Mouse (Mus musculus) kidney, postnatal 0 days (tissue): ENCODE results near the gene Gm8334. TPM values are rescaled to one million over a fixed set of nuclear protein-coding genes. Genes with fewer than 3 reads are reported as not detected.
"Not testable (repeated sequence)": the region's sequence is repeated elsewhere in the genome, so short reads cannot be mapped to it uniquely, and the experiment has no call there.

Source experiments
- ATAC-seq: fragments of 200-750 bp; cut with Nextera tagmentation; replicated peaks from 2 replicates; pipeline ENCODE4 v1.8.0; 2017; ENCODE audit warnings: low read depth, moderate number of reproducible peaks, moderate TSS enrichment, moderate library complexity; ENCODE audit not compliant: low FRiP score
- DNase-seq: peaks from one replicate; pipeline ENCODE4 v3.0.0-alpha.2; 2016; ENCODE audit warnings: low spot score
- H3K27ac ChIP-seq: fragments of 300-500 bp; sonication (generic); 2 replicates; pipeline ENCODE4 v1.5.1; 2014; ENCODE audit warnings: mild to moderate bottlenecking
- H3K27me3 ChIP-seq: fragments of 300-500 bp; sonication (generic); 2 replicates; pipeline ENCODE4 v1.6.1; 2014; ENCODE audit warnings: low read length, mixed read lengths; ENCODE audit not compliant: insufficient read depth
- H3K36me3 ChIP-seq: fragments of 300-500 bp; sonication (generic); 2 replicates; pipeline ENCODE4 v1.6.1; 2014; ENCODE audit warnings: low read length, mixed read lengths; ENCODE audit not compliant: insufficient read depth
- H3K4me1 ChIP-seq: fragments of 300-500 bp; sonication (generic); replicated peaks from 2 replicates; pipeline ENCODE4 v1.6.1; 2014; ENCODE audit warnings: antibody characterized with exemption, low read length, mixed read lengths; ENCODE audit not compliant: insufficient read depth
- H3K4me2 ChIP-seq: fragments of 300-500 bp; sonication (generic); 2 replicates; pipeline ENCODE4 v1.6.1; 2014; ENCODE audit warnings: mild to moderate bottlenecking, low read length, moderate library complexity, mixed read lengths
- H3K4me3 ChIP-seq: fragments of 300-500 bp; sonication (generic); replicated peaks from 2 replicates; pipeline ENCODE4 v1.5.1; 2014; ENCODE audit warnings: low read depth, low read length
- H3K9ac ChIP-seq: fragments of 300-500 bp; sonication (generic); 2 replicates; pipeline ENCODE4 v1.6.1; 2014; ENCODE audit warnings: low read depth, low read length
- H3K9me3 ChIP-seq: fragments of 300-500 bp; sonication (generic); replicated peaks from 2 replicates; pipeline ENCODE4 v1.6.1; 2016; ENCODE audit warnings: low read length, inconsistent platforms, mixed read lengths
- WGBS: fragments of 180-500 bp; shearing (Covaris S2); extraction: QIAGEN DNeasy Blood & Tissue Kit; methylation state at CpG from one replicate; pipeline ENCODE4 v1.1.7; 2014; 5-methylcytosine and 5-hydroxymethylcytosine counted together
- polyA plus RNA-seq: library from polyadenylated mRNA; unstranded; fragments of >200 nt; fragmentation: Nextera tagmentation; extraction: Ambion mirVana; gene quantifications from 2 replicates; pipeline ENCODE4 v1.2.1, GENCODE M21; 2015

Gene Gm8334
- not detected in 2 replicates for polyA plus RNA-seq

DNA sequence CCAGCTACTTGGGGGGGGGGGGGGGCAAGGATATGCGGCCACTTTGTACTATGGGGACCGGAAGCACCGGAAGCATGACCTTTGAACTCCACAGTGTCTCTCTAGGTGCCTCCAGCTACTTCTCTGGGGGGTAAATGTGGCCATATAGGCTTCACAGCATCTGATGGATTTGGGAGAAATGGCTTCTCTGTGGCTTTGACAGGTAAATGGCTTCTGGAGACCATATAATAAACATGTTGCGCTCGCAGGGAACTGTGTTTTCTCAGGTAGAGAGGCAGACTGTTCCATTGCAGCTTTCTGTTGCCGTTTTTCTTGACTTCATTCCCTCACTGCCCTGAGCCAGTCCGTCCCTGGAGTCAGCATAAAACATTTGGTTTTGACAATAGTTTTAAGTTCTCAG lies at the start of gene Gm8334:
Gm8334 (minus strand) TSS at position 101 of the 400 bp plus-strand sequence.
- not testable (repeated sequence) for H3K27me3 ChIP-seq, H3K4me2 ChIP-seq, H3K9me3 ChIP-seq, H3K9ac ChIP-seq, H3K4me1 ChIP-seq, H3K4me3 ChIP-seq, H3K36me3 ChIP-seq, DNase-seq, ATAC-seq, H3K27ac ChIP-seq
- 90% methylated on average over 3 of the region's 7 CpGs for WGBS

- H3K36me3 ChIP-seq, H3K27ac ChIP-seq, H3K9me3 ChIP-seq, H3K9ac ChIP-seq, H3K4me1 ChIP-seq, ATAC-seq, DNase-seq, H3K4me3 ChIP-seq, H3K4me2 ChIP-seq, H3K27me3 ChIP-seq: not testable (repeated sequence)
- 84% methylated on average over 2 of the region's 4 CpGs for WGBS
These were observed 48.3 kb upstream of the Gm8334 start, which contains the start of gene Gm15127 for GRCm38 (mm10) chrX:148663298-148663697. Gm15127 (plus strand) TSS chrX:148663598.

Other genes with a start within 250 kb of the Gm8334 start
- gene Gm15114, start 126.2 kb downstream of the Gm8334 start, polyA plus RNA-seq, result not detected in 2 replicates
- not detected in 2 replicates for gene Gm15127, start 48.4 kb upstream of the Gm8334 start, polyA plus RNA-seq
- gene Luzp4, start 242.5 kb upstream of the Gm8334 start, polyA plus RNA-seq, result not detected in 2 replicates